Mouse (Mus musculus) left cerebral cortex, adult 6 months (tissue): ENCODE results near the gene Gm14632. TPM values are rescaled to one million over a fixed set of nuclear protein-coding genes. Genes with fewer than 3 reads are reported as not detected.

ENCODE experiments used
- long read RNA-seq, 2 experiments: library from polyadenylated mRNA; unstranded; transcript quantifications; one replicate each; pipeline ENCODE4 v2.0.0; 2019 to 2020
- polyA plus RNA-seq: library from polyadenylated mRNA; unstranded; fragments of <200 nt; fragmentation: Nextera tagmentation; gene quantifications from 2 replicates; pipeline ENCODE4 v1.2.3, GENCODE M21; 2021

Gm14632 gene
- not detected in 2 replicates for polyA plus RNA-seq
- long read RNA-seq, experiment 1, result 0 reads
- long read RNA-seq, experiment 2, result 0 reads

GRCm38 (mm10) chrX:30329472-30329871, at the start of gene Gm14632:
Gene Gm14632, plus strand, starts transcription at chrX:30329772.

